Mouse (Mus musculus): ENCODE data around the gene Tfap2c. TPM values are rescaled to one million over a fixed set of nuclear protein-coding genes. Genes with fewer than 3 reads are reported as not detected.

Tfap2c gene
- total RNA-seq (2021), result not detected
- long read RNA-seq, experiment 1, result 0 reads
- long read RNA-seq, experiment 2, result 0 reads

- peak; percentile 12 to 23 for DNase-seq (ENCODE audit: low spot score in 2 of 2)
These were observed at the start of gene Tfap2c for GRCm38 (mm10) chr2:172549371-172550155. TSS of gene Tfap2c (plus strand) at chr2:172549593.

DNA sequence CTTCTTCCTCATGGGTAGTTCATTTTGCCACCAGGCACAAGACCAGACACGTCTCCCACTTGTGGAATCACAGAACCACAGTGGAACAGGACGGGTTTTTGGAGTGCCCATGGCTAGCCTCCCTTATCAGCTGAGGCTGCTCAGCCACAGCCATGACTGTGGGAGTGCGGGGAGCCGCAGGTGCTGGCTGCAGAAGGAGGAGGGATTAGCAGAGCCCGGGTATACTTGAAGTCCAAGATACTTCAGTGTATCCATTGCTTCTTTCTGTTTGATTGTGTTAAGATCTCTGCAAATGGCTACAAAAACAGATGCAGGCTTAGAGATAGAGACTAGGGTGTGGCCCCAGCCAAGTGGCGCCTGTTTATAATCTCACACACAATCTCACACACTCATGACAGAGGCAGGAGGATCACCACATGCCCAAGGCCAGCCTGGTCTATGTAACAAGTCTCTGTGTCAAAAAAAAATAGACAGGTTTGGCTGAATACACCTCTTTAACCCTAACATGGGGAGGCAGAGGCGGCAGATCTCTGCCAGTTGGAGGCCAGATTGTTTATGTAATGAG lies 48.6 kb upstream of the Tfap2c start:
- no peak for DNase-seq (ENCODE audit: low spot score in 2 of 2)

GRCm38 (mm10) chr2:172501341-172501740 lies 48.1 kb upstream of the Tfap2c start:
- DNase-seq (ENCODE audit: low spot score in 2 of 2), result no peak

DNA sequence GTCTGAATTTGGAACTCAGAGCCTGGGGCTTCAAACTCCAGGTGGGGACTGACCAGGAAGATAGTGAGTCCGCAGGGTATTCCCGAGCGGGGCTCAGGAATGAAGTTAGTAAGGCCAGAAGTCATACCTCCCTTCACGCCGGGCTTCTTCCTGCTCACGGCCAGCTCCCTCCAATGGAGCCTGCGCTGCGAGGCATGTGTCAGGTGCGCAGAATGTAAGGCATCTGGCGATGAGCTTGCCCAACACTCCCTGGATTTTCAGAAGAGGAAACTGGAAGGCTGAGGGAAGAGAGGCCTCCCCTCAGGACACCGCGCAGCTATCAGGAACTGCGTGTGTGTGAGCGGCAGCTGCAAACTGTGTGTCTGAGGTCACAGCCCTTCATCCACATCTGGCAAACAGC lies 47.2 kb upstream of the Tfap2c start:
- no peak for DNase-seq (ENCODE audit: low spot score in 2 of 2)

DNA sequence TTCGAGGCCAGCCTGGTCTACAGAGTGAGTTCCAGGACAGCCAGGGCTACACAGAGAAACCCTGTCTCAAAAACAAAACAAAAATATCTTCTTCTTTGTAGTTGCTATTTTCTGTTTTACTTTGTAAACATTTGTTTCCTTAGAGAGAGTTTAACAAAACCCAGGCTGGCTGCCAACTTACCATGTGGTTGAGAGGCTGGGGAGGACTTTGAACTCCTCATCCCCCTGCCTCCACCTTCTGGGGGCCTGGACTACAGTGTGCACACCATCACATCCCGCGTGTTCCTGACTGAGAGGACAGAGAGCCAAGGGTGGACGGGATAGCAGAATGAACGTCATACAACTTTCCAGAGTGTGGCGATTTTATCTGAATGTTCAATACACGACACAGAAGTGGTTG lies 43.3 kb upstream of the Tfap2c start:
- no peak for DNase-seq (ENCODE audit: low spot score in 2 of 2)

- DNase-seq (ENCODE audit: low spot score in 2 of 2), result no peak
These were observed 39.2 kb upstream of the Tfap2c start for GRCm38 (mm10) chr2:172510056-172510712.

DNA sequence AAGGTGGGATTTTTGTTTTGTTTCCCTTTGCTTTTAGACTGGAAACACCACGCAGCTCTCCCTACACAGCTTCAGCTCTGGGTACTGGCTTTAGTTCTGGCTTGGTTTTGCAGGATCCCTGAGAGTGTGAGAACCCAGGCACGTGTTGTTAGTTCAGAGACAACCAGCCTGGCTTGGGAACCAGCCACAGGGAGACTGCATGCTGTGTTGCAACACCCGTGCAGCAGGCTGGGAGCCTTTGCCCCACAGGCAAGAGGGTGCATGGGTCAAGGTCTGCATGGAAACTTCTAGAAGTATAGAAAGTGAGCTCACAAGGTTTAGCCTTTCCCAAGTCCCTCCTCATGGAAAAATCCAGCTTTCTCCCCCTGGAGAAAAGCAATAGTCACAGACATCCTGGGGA lies 38.5 kb upstream of the Tfap2c start:
- no peak for DNase-seq (ENCODE audit: low spot score in 2 of 2)

GRCm38 (mm10) chr2:172516407-172516992 lies 32.9 kb upstream of the Tfap2c start:
- DNase-seq (ENCODE audit: low spot score in 2 of 2), result no peak

GRCm38 (mm10) chr2:172520616-172521371 lies 28.6 kb upstream of the Tfap2c start:
- no peak for DNase-seq (ENCODE audit: low spot score in 2 of 2)

DNA sequence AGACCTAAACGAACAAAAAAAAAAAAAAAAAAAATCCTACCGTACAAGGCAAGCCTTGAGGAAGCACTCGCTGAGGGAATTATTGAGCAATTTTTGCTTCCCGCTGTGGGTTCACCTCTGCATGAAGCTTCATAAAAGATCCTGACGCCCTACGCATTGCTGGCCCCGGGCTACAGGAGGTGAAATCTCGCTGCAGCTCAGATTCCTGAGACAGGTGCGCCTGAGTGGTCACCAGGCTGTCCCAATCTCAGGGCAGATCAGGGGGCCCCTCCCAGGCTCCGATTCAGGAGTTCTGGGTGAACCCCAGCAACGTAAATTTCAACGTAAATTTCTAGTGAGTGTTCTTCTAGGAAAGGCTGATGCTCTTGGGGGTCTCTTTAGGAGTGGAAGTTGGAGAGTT lies 26.9 kb upstream of the Tfap2c start:
- no peak for DNase-seq (ENCODE audit: low spot score in 2 of 2)

DNA sequence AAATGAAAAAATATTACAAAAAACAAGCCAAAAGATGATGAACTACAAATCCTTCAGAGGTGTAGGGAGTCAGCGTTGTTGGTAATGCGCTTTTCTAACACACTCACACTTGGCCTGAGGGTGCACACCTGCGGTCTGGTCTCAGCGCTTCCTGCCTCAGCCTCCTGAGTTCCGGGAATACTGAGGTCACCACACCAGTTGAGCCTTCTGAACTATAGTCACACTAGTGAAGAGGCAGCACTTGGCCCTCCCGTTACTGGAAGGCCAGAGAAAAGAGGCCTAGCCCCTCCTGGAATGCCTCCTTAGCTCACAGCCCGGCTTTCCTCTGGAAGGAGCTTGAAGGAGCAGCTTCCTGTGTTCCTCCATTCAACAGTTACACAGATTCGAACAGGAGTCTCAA lies 22.2 kb upstream of the Tfap2c start:
- DNase-seq (ENCODE audit: low spot score in 2 of 2), result no peak

DNA sequence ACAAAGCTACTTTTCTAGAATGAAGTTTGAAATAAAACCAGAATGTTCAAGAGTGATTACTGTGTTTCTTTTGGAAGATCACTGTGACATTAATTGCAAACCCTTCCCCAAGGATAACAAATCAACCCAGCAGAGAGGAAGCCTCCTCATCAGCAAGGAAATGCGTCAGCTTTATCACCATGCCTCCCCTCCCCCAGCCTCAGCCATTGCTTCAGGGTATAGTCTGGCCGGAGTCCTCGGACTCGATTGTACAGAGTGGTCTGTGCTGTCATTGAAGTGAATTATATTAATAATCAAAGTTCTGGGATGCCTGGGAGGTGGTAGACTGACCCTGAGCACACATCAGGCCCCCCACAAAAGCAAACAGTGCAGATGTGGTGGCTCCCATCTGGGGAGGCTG lies 5.4 kb upstream of the Tfap2c start:
- no peak for DNase-seq (ENCODE audit: low spot score in 2 of 2)

DNA sequence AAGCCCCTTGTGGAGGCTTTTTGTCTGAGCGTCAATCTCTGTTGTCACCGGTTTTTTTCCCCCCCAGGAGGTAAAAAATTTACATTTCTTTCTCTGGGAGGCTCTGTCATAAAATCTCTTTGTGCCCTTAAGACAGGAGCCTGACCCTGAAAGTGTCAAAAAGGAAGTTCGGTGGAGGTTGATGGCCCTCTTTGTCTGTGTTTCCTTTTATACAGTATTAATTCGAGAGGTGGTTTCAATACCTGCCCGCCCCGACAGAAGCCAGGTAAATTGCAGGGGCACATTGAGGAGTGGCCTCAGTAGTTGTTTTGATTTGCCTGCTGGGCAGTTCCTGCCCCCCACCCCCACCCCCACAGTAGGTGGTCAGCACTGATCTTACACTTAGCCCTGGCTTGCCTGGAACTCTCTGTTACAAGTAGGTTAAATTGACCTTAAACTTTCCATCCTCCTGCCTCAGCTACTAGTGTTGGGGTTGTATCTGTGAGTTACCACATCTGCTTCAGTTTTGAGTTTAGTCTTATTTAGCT lies 4.7 kb upstream of the Tfap2c start:
- no peak for DNase-seq (ENCODE audit: low spot score in 2 of 2)

- DNase-seq (ENCODE audit: low spot score in 2 of 2), result no peak
These were observed 3.7 kb upstream of the Tfap2c start for GRCm38 (mm10) chr2:172545592-172546235.

DNA sequence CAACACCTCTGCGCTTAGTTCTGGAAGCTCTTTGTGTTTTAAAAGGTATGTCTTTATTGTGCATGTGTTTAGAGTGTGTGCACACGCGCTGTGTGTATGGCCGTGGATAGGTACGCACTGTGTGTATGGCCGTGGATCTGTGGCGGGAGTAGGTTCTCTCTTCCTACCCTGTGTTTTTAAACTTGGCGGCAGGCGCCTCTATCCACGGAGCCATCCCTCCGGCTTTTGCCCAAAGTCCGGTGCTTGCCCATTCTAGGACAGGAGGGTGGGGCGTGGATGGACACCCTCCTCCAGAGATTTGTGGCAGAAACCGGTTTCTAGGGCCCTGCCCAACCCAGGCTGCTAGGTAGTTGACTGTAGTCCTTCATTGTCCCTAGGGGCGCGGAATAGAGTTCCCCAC lies 2.8 kb upstream of the Tfap2c start:
- DNase-seq (ENCODE audit: low spot score in 2 of 2), result no peak

- DNase-seq (ENCODE audit: low spot score in 2 of 2), result no peak
These were observed 2.3 kb upstream of the Tfap2c start for GRCm38 (mm10) chr2:172547116-172547515.

- no peak for DNase-seq (ENCODE audit: low spot score in 2 of 2)
These were observed 1.4 kb upstream of the Tfap2c start for GRCm38 (mm10) chr2:172547807-172548586.

DNA sequence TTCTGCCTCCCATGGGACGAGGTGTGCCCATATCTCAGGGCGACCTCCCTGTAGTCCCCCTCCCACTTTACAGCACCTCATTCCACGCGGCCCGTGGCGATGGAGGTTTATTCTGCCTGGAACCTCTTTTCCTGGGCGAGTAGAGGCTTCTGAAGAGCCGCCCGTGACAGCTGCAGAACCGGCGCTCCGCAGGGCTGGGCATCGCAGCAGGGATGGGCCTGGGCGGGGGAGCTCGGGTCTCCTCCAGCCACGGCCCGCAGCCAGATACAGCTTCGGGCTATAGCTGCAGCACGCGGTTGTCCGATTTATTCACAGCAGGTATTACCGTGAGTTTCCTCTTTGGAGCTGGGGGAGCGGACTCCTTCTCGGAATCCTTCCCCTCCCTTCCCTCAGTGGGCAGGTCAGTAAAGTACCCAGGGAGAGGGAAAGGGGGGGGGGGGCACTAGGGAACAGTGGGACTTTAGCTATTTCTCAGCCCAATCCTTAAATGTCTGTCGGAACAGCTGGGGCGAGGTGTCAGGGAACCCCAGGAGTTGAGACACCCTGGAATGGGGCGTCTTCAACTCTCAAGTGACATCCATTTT lies 629 bp upstream of the Tfap2c start:
- DNase-seq (ENCODE audit: low spot score in 2 of 2), result no peak

GRCm38 (mm10) chr2:172550364-172551080 lies 1.1 kb downstream of the Tfap2c start:
- DNase-seq (ENCODE audit: low spot score in 2 of 2), result peak; percentile 65 to 68
